Mouse (Mus musculus) urinary bladder, postnatal 36 days (tissue): Measurements from ENCODE around the gene Tgfbr2.
"Not testable (repeated sequence)": the region's sequence is repeated elsewhere in the genome, so short reads cannot be mapped to it uniquely, and the experiment has no call there.

Experiments
- DNase-seq, 2 experiments: peaks; one replicate each; pipeline ENCODE4 v3.0.0; 2022; ENCODE audit warnings: low spot score in 2 of 2, mixed read lengths in 1 of 2

Tgfbr2 gene

DNA sequence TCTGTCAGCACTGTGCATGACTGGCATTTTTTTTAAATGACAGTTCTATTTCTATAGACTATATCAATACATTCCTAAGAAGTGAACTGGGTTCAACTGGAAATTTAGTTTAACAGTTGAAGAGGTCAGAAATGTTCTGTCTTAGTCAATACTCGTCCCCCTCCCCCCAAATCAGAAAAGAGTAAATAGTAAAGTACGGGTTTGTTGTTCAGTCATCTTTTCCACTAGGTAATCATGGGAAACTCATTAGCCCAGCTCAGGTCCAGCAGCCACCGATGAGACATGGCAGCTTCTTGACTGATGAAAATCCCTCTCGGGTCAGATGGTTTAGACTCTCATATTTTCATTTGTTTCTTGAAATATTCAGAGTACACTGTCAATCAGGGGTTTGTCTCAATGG, 99.0 kb downstream of the Tgfbr2 start:
- DNase-seq = no peak

DNA sequence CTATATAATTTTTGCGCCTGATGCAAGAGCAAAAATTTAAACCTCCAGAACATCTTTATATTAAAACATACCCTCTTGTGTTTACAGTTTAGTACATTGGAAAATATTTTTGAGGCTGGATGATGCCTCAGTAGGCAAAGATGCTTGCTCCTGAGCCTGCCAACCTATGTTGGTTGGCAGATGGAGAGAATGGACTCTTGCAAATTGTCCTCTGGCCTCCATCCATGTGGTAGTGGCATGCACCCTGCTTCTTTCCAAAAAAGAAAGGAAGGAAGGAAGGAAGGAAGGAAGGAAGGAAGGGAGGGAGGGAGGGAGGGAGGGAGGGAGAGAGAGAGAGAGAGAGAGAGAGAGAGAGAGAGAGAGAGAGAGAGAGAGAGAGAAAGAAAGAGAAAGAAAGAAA, 103.6 kb downstream of the Tgfbr2 start:
- DNase-seq = not testable (repeated sequence)

DNA sequence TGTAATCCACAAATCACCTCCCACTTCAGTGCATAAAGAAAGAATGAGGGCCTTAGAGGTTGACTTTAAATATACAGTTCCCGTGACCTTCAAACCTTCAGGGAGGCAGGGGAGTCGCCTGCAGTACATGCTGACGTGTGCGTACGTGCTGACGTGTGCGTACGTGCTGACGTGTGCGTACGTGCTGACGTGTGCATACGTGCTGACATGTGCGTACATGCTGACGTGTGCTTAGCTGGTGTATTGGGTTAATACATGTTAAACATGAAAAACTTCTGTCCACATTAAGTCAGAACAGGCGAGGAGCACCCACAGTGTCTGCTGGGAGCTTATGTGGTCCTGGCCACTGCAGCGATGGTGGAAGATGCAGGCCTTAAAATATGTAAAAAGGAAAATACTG, 110.4 kb downstream of the Tgfbr2 start:
- DNase-seq = no peak

DNA sequence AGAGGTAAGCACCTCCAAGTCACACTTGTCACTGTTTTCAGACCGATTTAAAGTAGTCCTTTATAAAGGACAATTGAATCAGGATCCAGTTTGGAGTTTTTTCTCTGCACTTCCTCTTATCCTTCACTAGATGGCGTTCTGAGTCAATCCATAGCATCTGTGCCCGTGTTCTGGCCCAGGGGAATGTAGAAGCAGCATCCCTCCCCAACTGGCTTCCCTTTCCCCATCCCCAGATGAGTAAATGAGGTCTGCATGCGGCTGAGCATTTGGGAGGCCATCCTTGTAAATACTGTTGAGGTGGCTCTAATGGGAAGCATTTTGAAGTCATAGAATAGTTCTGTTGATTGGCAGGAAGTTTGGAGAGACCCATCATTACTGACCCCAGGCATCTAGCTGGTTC, 114.5 kb downstream of the Tgfbr2 start:
- DNase-seq = no peak

DNA sequence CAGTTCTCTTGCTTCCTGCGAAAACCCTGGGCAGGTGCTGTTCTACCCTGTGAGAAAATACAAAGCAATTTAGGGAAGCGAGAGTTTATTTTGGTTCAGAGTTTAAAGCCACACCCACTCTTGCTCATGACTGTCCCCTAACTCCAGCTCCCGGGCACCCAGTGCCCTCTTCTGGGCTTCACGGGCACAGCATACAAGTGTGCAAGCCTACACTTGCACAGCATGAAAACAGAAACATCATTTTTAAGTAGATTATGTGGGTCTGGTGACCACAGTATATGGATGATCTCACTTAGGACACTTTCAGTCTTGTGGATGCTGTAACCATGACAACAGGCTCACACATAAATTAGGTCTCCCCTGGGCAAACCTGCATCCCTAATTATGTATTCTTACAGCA, 116.0 kb downstream of the Tgfbr2 start:
- DNase-seq = peak in 1 of 2 experiments; percentile 8

DNA sequence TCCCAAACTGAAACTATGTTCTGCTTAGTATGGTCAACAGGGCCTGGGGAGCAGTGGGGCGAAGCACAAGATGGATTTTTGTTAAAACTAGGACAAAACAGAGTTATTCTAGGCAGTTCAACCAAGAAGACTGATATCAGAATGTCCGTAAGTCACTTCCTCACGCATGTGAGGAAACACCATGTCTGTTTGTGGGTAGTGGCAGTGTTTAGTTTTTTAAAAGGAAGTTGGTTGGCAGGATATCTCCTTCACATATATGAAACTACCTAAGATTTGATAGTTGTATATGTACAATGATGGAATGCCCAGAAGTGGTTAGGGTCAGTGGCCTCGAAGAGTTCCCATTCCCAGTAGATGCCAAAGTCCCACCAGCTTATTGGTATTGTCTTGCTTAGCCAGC, 116.7 kb downstream of the Tgfbr2 start:
- no peak for DNase-seq

DNA sequence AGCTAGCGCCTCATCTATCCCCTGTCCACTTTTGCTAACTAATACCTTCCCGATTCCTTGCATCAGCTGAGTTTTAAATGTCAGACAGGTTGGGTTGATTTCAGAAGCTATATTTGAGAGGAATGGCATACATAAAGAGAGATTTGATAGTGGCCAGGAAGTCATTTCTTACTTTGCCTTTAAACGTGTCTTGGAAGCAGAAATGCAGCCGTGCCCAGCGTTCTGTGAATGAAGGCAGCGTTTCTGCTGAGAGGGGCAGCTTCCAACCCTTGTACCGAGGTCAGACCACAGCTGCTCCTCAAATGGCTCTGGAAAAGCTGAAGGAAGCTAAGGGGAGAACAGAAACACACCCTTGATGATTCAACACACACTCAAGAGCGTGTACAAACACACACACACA, 121.2 kb downstream of the Tgfbr2 start:
- DNase-seq = no peak

DNA sequence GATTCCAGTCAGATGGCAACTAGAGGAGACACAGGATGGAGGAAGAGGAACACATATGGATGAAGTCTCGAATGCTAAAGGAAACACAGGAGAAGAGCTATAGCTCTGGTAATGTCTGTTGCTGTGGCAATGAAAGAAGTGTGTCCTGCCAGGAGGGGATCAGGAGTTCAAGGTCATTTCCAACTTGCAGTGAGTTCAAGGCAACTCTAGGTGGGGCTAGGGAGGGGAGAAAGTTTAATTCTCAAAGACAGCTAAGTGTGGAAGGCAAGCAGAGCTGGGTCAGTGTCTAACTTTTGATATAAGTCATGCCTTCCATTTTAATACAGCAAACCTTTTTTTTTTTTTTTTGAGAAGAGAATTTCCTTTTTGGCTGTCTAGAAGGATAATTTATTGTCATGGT, 125.2 kb downstream of the Tgfbr2 start:
- DNase-seq = no peak

DNA sequence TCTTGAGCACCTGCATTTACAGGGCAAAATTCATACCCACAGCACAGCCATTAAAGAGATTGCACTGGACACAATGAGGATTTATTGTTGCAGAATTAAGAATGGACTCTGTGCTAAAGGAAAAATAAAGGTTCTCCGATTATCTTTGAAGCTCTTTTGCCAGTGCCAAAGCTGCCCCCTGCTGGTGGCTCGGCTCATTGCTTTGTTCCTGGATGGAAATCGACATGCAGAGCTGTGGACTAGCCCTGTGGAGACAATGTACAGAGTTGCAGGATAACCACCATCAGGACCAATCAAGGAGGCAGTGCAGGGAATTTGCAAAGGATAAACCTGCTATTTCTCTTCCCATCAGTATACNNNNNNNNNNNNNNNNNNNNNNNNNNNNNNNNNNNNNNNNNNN, 133.4 kb downstream of the Tgfbr2 start:
- peak; percentile 66 to 75 for DNase-seq

DNA sequence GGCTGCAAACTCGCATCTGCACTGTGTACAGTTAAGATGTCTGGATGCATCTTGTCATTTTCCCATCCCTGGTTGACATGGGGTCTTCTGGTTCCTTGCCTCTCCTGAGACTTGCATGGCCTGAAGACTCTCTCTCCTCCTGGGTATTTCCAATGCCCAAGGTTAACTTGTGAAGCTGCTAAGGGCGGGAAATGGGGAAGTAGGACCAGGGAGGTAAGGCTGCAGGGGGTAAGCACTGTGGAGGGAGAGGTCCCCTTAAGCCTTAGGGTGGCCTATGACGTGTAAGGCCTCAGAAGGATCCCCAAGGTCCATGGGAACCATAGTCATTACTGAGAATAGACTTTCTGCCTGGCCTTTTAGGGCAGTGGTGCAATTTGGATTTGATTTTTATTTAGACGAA, 133.8 kb downstream of the Tgfbr2 start:
- no peak for DNase-seq

DNA sequence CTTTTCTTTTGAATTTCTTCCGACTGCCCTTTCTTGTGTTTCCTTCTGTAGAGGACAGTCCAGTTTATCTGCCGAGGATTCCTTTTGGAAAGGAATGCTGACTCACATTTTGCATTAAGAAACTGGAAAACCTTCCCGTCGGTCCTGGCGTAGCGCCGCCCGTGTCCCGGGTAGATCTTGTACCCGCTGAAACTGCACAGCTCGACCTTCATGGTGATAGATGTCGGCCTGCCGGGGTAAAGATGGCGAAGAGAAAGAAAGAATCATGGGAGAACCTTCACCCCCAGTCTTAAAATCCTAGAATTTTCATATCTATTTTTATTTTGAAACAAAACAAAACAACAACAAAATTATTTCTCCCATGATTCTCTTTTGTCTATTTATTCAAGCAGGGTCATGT, 134.3 kb downstream of the Tgfbr2 start:
- not testable (repeated sequence) for DNase-seq

DNA sequence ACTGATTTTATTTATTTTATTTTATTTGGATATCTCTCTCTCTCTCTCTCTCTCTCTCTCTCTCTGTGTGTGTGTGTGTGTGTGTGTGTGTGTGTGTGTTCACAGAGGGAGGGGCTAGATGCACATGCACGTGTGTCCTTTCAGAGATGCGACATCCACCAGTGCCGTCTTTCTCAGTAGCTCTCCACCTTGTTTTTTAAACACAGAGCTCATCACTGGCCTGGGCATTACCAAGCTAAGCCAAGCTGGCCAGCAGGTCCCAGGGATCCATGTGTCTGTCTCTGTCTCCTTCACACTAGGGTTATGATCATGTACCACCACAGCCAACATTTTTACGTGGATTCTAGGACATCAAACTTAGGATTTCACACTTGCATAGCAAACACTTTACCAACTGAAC, 135.2 kb downstream of the Tgfbr2 start:
- no peak for DNase-seq

DNA sequence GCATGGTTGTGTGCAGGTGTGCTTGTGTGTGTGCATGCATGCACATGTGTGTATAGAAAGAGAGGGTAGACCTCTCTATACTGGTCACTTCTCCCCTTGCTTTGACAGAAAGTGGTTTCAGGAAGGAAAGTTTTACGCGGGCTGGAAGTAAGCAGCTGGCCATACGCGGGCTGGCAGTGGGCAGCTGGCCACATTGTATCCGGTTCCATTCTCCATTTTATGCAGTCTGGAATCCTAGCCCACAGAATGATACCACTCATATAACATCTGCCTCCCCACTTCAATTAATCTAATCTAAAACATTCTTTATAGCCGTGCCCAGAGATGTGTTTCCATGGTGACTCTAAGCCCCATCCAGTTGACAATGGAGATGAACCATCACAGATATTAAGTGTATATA, 136.9 kb downstream of the Tgfbr2 start:
- DNase-seq = no peak
